Mouse (Mus musculus) lung, embryonic 14.5 days (tissue): ENCODE measurements around the gene Plekha6. TPM values are rescaled to one million over a fixed set of nuclear protein-coding genes. Genes with fewer than 3 reads are reported as not detected.
A peak's percentile ranks its signal among the peaks of the same experiment; 100 is the strongest.

Experiments used
- ATAC-seq: fragments of 200-750 bp; cut with Nextera tagmentation; 2 replicates; pipeline ENCODE4 v1.8.0; 2017; ENCODE audit warnings: mild to moderate bottlenecking, moderate TSS enrichment, moderate library complexity; ENCODE audit not compliant: insufficient read depth
- DNase-seq: peaks from one replicate; pipeline ENCODE4 v3.0.0-alpha.2; 2015
- H3K27ac ChIP-seq: fragments of 300-500 bp; sonication (generic); 2 replicates; pipeline ENCODE4 v1.5.1; 2014; ENCODE audit warnings: low read depth, mild to moderate bottlenecking, moderate library complexity
- H3K27me3 ChIP-seq: fragments of 300-500 bp; sonication (generic); 2 replicates; pipeline ENCODE4 v1.6.1; 2014; ENCODE audit warnings: low read length, control low read depth; ENCODE audit not compliant: insufficient read depth
- H3K36me3 ChIP-seq: fragments of 300-500 bp; sonication (generic); 2 replicates; pipeline ENCODE4 v1.6.1; 2014; ENCODE audit warnings: control low read depth; ENCODE audit not compliant: insufficient read depth
- H3K4me1 ChIP-seq: fragments of 300-500 bp; sonication (generic); 2 replicates; pipeline ENCODE4 v1.6.1; 2014; ENCODE audit warnings: antibody characterized with exemption, control low read depth; ENCODE audit not compliant: insufficient read depth
- H3K4me2 ChIP-seq: fragments of 300-500 bp; sonication (generic); 2 replicates; pipeline ENCODE4 v1.6.1; 2014; ENCODE audit warnings: mild to moderate bottlenecking
- H3K4me3 ChIP-seq: fragments of 300-500 bp; sonication (generic); 2 replicates; pipeline ENCODE4 v1.5.1; 2014; ENCODE audit warnings: low read depth, low read length
- H3K9ac ChIP-seq: fragments of 300-500 bp; sonication (generic); 2 replicates; pipeline ENCODE4 v1.6.1; 2014
- H3K9me3 ChIP-seq: fragments of 300-500 bp; sonication (generic); 2 replicates; pipeline ENCODE4 v1.6.1; 2016; ENCODE audit warnings: low read depth, low read length, control low read depth
- CTCF ChIP-seq: IDR thresholded peaks from 2 replicates; pipeline ENCODE4 v1.5.1; 2016; ENCODE audit warnings: antibody characterized with exemption, low read depth
- WGBS: fragments of 180-500 bp; shearing (Covaris S2); extraction: QIAGEN DNeasy Blood & Tissue Kit; methylation state at CpG from one replicate; pipeline ENCODE4 v1.1.7; 2014; 5-methylcytosine and 5-hydroxymethylcytosine counted together
- polyA plus RNA-seq: library from polyadenylated mRNA; unstranded; fragments of >200 nt; fragmentation: Nextera tagmentation; extraction: Ambion mirVana; gene quantifications from 2 replicates; pipeline ENCODE4 v1.2.1, GENCODE M21; 2014

The Plekha6 gene
- polyA plus RNA-seq, 1 experiment from 2014 or later = 6.7 TPM

- H3K27me3 ChIP-seq = no peaks in the 10 kb centered on the region
- no peak overlapping the region for H3K4me2 ChIP-seq
- ATAC-seq (no peak), DNase-seq (no peak)
- TF ChIP-seq CTCF = peak; percentile 33; the same call in 1 of the 2 replicates
- H3K9me3 ChIP-seq = no peaks in the 10 kb centered on the region
- no peaks in the 10 kb centered on the region for H3K4me1 ChIP-seq
- H3K27ac ChIP-seq = no peak overlapping the region
- WGBS = 81% methylated on average over 9 of the region's 9 CpGs
- no peak overlapping the region for H3K9ac ChIP-seq
- H3K36me3 ChIP-seq = no peaks in the 10 kb centered on the region
- H3K4me3 ChIP-seq = no peak overlapping the region
These were observed 38.2 kb upstream of the Plekha6 start for GRCm38 (mm10) chr1:133125640-133126364.

DNA sequence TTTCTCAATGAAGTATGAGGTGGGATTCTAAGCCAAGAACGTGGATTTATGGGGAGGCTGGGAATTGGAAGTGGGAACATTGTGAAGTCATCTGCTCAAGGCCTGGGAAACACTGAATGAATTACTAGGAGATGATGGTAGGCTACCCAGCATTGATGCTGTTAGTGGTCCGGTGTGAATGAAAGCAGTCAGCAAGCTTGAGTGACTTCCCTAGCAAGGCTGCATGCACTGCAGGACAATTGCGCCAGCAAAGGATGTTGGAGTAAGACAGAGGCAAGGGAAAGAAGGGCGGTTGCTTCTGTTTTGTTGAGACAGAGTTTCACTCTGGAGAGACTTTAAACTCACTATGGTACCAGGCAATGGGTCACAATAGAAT, 37.7 kb upstream of the Plekha6 start:
- no peaks in the 10 kb centered on the region for H3K9me3 ChIP-seq
- H3K9ac ChIP-seq = no peak overlapping the region
- no peaks in the 10 kb centered on the region for H3K27me3 ChIP-seq
- no peak overlapping the region for H3K4me3 ChIP-seq
- DNase-seq (no peak), ATAC-seq (no peak)
- no peaks in the 10 kb centered on the region for H3K36me3 ChIP-seq
- TF ChIP-seq CTCF = no peak
- H3K27ac ChIP-seq = no peak overlapping the region
- H3K4me2 ChIP-seq = no peak overlapping the region
- no peaks in the 10 kb centered on the region for H3K4me1 ChIP-seq
- WGBS = 69% methylated on average over 4 of the region's 4 CpGs

DNA sequence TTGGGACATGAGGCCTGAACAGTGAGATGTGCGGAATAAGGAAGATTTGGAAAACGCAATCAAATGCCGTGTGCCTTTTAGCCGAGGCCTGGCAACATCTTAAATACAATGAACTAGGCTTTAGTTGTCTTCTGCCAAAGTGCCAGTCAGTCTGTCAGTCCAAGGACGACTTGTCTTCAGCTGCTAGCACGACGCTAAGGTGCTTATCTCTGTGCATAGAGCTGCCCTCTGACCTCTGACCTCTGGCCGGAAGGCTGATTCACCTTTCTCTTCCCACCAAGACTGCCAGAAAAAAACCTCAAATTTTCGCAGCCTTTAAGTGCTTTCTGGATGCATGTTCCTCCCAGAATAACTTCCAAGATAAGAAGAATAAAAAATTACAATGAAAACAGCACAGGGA, 36.7 kb upstream of the Plekha6 start:
- no peak overlapping the region for H3K9ac ChIP-seq
- no peak for ATAC-seq
- no peak overlapping the region for H3K4me2 ChIP-seq
- no peaks in the 10 kb centered on the region for H3K27me3 ChIP-seq
- H3K9me3 ChIP-seq = no peaks in the 10 kb centered on the region
- 45% methylated on average over 9 of the region's 9 CpGs for WGBS
- no peak overlapping the region for H3K4me3 ChIP-seq
- TF ChIP-seq CTCF = no peak
- no peaks in the 10 kb centered on the region for H3K36me3 ChIP-seq
- no peaks in the 10 kb centered on the region for H3K4me1 ChIP-seq
- H3K27ac ChIP-seq = no peak overlapping the region
- no peak for DNase-seq

- TF ChIP-seq CTCF = no peak
- no peak overlapping the region for H3K9ac ChIP-seq
- no peaks in the 10 kb centered on the region for H3K9me3 ChIP-seq
- ATAC-seq (no peak), DNase-seq (no peak)
- H3K27ac ChIP-seq = no peak overlapping the region
- no peak overlapping the region for H3K4me3 ChIP-seq
- H3K36me3 ChIP-seq = peaks cover 12% of the 10 kb centered on the region; the same call in 1 of the 2 replicates
- WGBS = 41% methylated on average over 16 of the region's 16 CpGs
- H3K4me2 ChIP-seq = peak overlapping the region; percentile 98
- no peaks in the 10 kb centered on the region for H3K4me1 ChIP-seq
- no peaks in the 10 kb centered on the region for H3K27me3 ChIP-seq
These were observed 34.4 kb upstream of the Plekha6 start for GRCm38 (mm10) chr1:133129471-133130221.

GRCm38 (mm10) chr1:133130638-133131560, 33.1 kb upstream of the Plekha6 start, which contains the start of gene Ppp1r15b:
TSS of gene Ppp1r15b (plus strand) at chr1:133131143.
- peak; percentile 99 for DNase-seq
- Histone ChIP-seq H3K9me3 (no peaks in the 10 kb centered on the region), H3K9ac (peak within 1 kb of the TSS; percentile 98), H3K4me2 (peak within 1 kb of the TSS; percentile 98), H3K4me1 (no peaks in the 10 kb centered on the region; the same call in 1 of the 2 replicates), H3K27me3 (no peaks in the 10 kb centered on the region), H3K36me3 (peaks cover 15% of the 10 kb centered on the region), H3K27ac (peak within 1 kb of the TSS; percentile 98), H3K4me3 (peak within 1 kb of the TSS; percentile 99)
- peak; percentile 100 for ATAC-seq
- under 1% methylated on average over 72 of the region's 72 CpGs for WGBS
- no peak for TF ChIP-seq CTCF

DNA sequence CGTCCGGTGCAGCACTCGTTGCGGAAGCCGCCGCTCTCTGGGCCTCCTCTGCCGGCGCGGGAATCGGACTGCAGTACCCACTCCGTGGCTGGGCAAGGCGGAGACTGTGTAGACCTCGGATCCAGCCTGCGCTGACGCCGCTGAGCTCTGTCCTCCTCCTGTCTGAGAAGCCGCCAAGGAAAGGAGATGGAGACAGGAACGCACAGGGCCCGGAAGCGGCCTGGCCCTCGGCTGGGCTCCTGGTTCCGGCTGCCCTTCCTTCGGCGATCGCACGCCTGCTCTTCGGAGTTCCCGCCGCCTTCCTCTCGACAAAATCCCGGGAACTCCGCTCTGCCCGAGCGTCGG, 32.5 kb upstream of the Plekha6 start:
- WGBS = under 1% methylated on average over 32 of the region's 35 CpGs

More for the DNA sequence above, 32.5 kb upstream of the Plekha6 start:
- H3K9me3 ChIP-seq = no peaks in the 10 kb centered on the region
- ATAC-seq (no peak), DNase-seq (no peak)
- H3K27me3 ChIP-seq = no peaks in the 10 kb centered on the region
- peak overlapping the region; percentile 98 for H3K4me2 ChIP-seq
- H3K27ac ChIP-seq = peak overlapping the region; percentile 98
- H3K9ac ChIP-seq = peak overlapping the region; percentile 98
- TF ChIP-seq CTCF = no peak
- H3K36me3 ChIP-seq = peaks cover 22% of the 10 kb centered on the region
- H3K4me1 ChIP-seq = no peaks in the 10 kb centered on the region; the same call in 1 of the 2 replicates
- peak overlapping the region; percentile 99 for H3K4me3 ChIP-seq
